Mouse (Mus musculus) thymus, postnatal 10 days (tissue): Measurements from ENCODE around the gene Des.
A peak's percentile ranks its signal among the peaks of the same experiment; 100 is the strongest.

Experiments
- DNase-seq, 2 experiments: peaks; one replicate each; pipeline ENCODE4 v3.0.0; 2021; ENCODE audit warnings: low spot score in 2 of 2

Des gene

DNA sequence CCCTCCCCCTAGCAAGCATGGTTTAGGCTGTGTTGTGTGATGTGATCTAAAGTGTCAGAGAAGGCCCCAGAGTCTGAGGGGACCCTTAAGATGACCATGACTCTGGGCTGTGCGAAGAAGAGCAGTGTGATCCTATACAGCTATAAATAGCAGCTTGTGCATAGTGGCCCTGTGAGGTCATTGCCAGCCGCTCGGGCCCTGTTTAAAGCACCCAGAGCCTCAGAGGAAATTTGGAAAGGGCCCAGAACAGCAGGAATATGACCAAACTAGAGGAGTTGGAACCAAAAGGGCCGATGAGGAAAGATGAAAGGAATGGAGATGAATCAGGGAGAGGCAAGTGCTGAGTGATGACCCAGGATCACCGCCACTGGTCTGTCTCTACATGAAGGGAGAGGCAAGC is 12.8 kb upstream of the Des start:
- no peak for DNase-seq

DNA sequence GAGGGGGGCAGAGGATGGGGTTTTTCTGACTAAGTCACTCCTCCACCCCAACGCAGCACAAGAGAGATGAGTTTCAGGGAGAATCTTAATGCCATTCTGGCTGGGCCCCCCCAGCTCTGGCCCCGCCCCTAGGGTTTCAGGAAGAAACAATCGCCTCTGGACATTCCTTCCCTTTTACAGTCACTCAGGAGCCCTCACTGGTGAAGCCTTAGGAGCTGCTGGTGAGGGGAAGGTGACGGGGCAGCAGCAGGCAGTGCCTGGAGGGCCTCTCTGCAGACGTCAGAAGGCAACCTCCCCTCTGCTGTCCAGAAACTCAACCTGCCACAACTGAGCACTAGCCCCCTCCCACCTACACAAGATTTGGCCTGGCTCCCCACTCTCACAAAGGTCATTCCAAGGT is 10.9 kb upstream of the Des start:
- no peak for DNase-seq

DNA sequence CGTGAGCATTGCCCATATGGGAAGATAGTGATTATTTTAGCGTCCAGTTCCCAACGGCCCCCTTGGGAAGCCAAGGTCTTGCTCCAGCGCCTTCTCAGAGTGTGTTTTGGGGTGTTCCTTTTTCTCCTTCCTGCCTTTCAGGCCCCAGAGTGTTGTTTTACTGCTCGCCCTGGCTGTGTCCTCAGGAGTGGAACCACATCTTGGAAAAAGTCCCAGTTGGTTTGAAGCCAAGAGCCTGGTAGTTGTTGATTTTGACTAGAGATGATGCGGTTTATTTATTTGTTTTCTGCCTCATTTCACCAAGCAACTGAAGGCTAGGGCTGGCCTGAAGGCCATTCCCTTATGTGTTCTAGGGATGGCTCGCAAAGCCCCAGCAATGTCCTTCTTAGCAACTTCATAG is 2.9 kb upstream of the Des start:
- DNase-seq: no peak

DNA sequence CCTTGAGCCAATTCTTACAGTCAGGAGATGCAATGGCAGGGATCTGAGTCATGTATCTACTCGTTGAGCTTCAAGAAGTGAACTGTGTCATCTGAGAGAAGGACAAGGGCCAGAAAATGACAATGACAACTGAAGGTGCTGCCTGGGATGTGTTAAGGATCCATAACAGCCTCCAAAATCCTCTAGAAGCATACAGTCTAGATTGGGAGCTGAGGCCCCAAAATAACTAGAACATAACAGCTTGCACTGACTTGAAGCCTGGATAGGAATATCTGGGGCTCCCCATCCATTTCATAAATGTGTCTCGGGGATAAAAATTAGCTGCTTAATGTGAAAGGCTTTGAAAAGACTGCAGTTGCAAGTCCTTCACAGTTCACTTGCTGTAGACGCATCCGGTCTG is 2.1 kb upstream of the Des start:
- no peak for DNase-seq

DNA sequence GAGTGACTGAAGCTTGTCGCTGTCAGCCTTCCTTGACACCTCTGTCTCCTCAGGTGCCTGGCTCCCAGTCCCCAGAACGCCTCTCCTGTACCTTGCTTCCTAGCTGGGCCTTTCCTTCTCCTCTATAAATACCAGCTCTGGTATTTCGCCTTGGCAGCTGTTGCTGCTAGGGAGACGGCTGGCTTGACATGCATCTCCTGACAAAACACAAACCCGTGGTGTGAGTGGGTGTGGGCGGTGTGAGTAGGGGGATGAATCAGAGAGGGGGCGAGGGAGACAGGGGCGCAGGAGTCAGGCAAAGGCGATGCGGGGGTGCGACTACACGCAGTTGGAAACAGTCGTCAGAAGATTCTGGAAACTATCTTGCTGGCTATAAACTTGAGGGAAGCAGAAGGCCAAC is 783 bp upstream of the Des start:
- no peak for DNase-seq

DNA sequence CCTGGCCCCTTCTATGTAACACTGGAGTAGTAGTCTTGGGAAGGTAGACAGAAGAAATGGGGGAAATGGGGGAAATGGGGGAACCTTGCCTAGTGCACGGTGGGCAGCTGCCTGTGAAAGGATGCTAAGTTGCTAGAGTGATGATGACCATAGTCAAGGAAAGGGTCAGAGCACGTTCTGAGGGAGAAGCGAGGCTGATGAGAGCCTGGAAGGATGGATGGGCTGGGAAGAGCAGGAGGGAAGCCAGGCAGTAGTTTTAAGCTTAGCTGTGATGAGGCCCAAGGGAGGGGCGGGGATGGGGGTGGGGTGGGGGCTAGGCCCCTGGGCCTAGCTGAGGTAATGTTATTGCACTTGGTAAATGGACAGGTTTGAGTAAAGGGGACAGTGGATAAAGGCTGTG is 994 bp downstream of the Des start:
- DNase-seq: no peak

DNA sequence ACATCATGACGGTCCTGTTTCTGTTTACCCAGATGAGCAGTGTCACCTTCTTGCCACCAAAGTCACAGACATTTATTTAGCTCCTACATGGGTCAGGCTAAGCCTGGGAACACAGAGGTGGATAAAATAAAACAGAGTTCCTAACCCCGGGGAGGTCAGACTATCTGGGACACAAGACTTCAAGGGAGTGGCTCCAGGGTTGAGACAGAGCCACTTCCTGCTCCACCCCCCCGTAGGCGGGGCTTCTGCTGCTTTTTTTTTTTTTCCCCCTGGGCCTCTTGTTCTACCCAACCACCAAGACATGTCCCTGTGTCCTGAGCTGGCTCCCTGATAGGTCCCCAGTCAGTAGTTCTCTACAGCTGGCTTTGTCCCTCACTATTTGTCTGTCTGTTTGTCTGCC is 1.6 kb downstream of the Des start:
- DNase-seq: no peak

DNA sequence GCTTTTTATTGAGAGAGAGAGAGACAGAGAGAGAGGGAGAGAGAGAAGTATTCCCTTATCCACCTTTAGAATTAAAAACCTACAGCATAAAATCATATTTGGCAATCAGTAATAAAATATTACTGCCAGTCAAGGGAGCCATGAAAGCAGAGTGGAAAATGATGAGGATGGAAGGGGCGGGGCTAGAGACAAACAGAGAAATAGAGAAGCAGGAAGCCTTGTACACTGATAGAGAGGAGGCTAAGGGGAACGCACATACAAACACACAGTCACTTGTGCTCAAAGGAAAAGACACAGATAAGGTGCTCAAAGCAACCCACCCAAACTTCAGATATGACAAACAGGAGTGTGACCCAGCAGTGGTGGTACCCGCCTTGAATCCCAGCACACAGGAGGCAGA is 3.7 kb downstream of the Des start:
- no peak for DNase-seq

DNA sequence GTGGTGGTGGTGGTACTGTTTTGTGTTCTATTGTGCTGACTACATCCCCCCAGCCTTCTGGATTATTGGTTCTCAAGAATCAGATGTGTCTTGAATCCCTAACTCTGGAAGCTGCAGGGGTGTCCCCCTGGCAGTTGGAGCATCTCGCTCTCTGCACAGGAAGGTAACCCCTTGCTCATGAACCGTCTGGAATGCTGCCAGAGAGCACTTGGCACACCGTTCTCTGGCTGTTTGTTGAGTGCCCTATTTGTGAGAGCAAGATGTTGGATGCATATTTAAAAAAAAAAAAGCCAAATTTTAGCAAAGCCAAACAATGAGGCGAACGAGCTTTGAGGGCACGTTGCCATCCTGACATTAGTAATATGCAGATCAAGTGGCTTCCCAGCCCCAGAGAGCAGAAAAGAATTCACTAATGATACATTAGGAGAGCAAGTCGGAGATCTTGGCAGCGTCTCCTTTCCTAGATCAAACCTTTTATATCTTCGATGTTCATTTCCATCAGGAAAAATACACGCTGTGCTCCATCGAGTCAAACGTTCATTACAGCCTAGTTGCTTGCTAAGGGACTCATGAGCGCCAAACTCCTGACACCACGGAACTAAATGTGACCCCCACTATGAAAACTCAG is 5.5 kb downstream of the Des start:
- no peak for DNase-seq

DNA sequence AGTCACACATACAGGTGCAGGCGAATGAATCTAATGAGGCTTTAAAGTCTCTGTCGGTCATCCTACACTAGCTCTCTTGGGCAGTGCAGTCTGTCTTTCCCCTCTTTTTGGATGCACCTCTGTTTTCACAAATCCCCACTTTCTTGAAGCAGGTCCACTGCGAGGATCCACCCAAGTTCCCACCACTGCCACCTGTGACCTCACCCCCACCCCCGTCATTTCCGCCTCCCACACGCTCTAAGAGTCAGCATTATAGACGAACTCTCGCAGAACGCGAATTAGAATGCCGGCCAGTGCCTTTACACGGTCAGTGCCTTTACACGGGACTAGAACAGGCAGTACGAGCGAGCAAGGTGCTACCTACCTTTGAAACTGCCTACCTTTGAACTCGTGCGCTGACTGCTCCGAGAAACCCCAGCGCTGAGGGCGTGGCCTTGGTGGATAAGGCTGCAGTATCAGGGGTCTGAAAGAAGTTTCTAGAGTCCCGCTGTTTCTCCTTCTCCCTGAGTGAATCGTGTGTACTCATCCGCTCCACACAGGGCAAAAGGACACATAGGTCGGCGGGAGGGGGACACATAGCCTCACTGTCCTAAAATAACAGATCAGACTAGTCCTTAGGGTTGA is 9.3 kb downstream of the Des start:
- no peak for DNase-seq

DNA sequence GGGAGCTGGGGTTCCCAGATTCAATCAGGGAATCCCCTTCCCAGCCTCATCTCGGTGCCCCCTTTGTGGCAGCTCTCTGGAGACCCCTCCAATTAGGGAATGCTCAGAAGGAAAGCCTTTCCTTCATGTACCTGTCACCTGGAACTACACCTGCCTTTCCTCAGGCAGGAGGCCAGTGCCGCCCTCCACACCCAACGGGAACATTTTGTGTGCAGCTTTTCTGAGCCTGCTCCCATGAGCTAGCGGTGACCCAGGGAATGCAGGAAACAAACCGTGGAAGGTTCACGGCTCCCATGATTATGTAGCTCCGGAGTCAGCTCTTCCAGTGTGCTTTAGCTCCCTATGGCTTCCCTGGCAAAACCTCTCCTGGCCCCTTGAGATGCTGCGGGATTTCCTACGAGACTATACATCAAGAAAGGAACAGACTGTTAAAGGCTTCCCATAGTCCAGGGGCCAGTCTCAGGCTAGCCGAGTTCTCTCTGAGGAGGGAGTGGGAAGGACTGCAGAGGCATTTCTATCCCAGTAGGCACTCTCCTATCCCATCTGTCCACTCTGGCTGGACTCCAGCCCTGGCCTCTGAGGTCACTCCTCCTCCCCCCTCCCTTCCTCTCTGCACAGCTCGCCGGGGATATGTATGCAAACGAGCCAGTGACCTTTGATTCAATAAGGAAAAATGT is 10.0 kb downstream of the Des start:
- DNase-seq: no peak

DNA sequence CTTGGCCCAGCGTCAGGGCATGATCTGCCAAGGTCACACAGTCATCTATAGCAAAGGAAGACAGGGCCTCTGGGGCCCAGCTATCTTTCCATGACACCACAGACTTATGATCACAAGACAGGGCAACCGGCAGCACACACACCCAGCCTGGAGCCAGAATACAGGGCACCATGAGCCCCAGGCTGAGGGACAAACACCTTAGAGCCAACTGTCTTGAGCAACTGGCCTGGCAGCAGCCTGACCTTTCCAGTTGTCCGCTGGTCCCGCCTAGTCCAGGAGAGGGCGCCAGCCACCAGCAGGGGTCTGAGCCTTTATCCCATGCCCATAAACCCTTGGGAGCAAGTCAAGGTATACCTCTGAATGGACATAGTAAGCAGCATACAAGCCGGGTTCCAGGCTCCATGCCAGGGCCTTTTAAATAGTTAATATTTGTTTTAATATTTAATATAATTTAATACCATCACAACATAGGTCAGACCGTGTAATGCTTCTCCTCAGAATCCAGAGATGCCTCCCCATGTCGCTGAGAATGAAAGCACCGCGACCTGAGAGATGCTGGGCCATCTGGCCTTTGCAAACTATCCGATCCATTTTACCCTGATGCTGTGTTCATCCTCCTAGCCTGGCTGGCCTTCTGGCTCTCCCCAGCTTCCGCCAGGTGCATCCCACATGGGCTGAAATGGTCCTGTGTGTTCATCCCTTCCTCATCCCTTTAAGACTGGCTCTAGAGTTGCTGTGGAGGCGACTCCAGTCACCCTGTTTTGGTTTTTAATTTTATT is 11.4 kb downstream of the Des start:
- no peak for DNase-seq

DNA sequence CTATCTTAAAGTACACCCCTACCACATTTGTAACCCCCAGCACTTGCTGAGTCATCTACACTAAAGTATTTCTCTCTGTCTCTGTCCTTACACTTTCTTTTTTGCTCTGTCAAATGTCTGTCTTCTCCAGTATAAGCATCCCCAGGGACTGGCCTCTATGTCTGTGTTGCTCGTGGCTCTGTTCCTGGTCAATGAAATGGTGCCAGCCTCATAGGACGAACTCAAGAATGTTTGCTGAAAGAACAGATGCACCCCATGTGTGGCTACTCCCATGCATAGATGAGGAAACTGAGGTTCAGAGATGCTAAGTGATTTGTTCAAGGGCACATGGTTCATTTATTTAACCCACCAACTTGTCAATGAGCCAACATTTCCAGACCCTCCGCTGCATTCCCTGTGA is 12.3 kb downstream of the Des start:
- DNase-seq: no peak

DNA sequence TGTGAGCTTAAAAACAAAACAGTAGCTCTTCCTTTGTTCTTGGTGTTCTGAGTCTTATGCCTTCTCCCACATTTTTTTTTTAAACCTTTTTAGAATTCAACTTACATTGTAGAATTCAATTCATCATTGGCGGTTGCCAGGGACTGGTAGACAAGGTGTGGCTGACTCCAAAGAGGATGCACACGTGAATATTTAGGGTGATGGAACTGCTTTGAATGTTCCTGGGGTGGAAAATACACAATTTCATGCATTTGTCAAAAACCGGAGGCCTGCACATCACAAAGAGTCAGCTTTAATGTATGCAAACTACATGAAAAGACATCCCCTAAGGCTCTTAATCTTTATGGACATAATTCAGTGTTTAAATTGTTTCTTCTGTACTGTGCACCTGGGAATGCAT is 13.1 kb downstream of the Des start:
- DNase-seq: no peak

DNA sequence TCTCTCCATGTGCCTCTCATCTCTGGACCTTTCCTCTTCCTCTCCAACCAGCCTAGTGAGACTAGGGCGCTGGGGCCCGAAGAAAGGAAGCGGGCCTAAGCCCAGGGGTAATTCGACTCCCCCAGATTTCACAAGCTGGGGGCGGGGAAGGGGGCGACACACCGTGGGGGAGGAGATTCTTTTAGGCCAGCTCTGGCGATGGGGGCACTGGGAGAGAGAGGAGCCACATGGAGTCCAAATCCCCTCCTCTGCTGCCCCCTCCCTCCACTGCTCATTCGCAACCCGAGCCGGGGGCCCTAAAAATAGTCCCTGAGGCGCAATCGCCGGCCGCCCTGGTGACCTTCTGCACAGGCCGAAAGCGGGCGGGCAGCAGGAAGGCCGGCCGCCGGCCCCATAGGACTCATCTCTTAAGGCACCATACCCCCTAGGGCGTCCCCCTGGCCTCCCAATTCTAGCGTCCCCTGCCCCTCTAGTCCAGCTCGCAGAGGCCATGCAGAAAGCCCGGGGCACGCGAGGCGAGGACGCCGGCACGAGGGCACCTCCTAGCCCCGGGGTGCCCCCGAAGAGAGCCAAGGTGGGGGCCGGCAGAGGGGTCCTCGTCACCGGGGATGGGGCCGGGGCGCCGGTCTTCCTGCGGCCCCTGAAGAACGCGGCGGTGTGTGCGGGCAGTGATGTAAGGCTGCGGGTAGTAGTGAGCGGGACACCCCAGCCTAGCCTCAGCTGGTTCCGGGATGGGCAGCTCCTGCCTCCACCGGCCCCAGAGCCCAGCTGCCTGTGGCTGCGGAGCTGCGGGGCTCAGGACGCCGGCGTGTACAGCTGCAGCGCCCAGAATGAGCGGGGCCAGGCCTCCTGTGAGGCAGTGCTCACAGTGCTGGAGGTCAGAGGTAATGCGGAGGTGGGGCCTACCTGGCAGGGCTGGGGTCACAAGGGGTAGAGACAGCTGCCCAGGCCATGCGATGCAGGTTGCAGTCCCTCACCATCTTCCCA is 15.1 kb downstream of the Des start, which contains the start of gene Speg:
TSS of gene Speg (plus strand) at position 348 of the 987 bp plus-strand sequence.
- DNase-seq: no peak

DNA sequence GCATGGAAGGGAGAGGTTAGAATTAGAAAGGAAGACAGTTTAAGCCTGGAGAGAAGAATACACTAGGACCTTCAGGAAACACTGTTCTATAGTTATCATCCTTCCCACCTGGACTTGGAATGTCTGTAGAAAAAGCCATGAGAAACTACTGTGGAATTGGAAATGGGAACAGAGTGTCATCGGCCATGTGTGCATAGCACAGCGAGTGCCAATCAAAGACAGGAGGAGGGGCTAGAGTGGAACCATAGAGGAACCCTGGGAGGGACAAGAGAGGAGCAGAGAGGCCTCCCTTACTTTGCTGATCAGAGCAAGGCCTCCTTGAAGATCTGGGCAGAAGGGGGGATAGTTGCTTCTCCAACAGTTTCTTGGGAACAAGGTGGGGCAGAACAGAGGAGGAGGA is 19.1 kb downstream of the Des start:
- no peak for DNase-seq

DNA sequence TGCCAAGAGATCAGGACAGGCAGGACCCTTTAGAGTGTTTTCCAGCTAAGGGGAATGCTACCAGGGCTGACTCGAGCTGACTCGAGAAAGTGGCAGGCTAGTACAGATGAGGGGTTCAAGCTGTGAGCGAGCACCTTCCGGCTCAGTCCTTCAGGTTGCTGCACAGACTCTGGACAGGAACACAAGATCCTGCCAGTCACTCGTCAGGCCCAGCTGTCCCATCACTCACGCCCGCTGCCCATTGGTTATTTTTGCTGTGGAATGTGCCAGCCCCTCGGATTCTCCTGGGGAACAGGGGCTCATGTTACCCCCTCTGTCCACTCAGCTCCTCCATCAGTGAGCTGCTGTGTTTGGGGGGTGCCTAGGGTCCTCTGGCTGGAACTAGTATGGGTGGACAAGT is 19.8 kb downstream of the Des start:
- no peak for DNase-seq

DNA sequence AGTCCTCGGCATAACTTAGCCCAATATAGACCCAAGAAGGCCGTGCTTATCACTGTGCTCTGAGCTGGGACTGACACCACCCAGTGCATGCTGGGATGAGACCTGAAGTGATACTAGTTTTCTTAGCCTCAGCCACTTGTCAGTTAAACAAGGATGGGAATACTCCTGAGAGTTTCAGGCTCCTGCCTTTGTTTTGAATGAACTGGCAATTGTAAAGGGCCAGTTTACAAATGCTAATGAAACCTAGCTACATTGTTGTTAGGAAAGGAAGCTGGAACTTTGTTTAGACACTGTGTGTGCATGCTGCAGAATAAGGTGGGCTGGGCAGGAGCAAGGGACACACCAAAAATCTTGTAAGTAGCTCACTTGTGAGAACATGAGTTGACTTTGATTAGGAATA is 20.8 kb downstream of the Des start:
- no peak for DNase-seq

DNA sequence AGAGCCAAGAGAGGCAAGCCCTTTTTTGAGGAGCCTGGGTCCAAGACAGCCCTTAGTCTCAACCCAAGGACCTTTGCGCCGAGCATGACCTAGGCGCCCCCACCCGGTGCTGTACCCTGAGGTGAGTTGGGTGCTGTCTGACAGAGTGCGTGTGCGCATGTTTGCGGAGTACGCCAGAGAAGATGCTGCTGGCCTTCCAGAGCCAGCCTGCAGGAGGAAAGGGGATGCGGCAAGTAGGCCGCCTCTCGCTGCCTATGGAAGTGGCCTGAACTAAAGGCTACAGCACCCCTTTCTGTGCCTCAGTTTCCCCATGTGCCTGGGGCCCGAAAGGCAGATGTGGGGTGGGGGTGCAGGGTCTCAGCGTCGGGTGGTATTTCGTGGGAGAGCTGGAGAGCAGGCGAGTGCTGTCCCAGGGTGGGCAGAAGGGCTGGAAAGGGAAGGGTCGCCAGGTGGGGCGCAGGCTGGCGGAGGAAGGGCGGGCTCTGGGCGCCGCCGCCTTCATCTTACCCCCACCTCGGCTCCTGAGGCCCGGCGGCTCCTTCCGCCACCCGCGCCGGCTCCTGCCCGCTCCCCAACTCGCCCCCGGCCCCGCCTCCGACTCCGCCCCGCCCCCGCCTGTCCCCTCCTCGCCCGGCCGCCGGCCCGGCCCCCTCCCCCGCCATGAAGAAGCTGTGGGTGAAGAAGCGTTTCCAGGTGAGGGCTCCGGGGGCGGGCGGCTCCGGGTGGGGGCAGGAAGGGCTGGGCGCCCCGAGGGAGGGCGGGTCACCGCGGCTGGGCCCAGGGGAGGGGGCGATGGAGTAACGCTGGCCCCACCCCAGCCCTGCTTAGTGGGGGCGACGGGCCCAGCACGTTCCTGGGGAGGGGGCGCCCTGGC is 21.6 kb downstream of the Des start:
- DNase-seq: peak in 1 of 2 experiments; percentile 23

DNA sequence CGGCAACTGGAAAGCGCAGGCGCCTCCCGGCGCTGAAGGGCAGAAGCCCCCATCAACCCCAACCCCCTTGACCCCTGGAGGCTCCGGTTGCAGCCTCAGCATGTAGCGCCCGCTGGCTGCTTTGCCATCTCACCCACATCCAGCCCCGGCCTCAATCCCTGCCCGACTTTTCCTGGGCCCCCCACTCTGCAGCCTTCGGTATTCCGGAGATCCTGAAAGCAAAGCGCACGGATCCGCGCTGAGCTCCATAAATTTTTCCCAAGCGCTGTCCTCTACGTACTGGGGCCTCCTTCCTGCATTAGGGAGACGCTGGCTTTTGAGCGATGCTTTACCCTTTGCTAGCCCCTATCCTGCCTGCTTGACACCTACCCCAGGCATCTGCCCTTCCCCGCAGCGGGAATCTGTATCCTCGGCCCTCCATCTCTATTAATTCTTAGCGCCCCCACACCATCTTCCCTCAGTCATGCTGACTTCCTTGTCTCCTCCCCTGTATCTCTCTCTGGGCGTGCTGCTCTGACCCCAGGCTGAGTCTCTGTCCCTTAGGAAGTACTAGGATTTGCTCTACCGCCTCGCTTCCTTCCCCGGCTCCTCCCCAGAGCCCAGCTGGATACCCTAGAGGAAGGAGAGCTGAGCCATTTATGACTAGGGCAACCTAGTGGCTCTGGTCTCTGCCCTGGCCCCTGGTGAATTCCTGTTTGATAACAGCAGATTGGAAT is 22.4 kb downstream of the Des start:
- DNase-seq: no peak
